Mouse (Mus musculus): ENCODE results near the gene Srp9. TPM values are rescaled to one million over a fixed set of nuclear protein-coding genes. Genes with fewer than 3 reads are reported as not detected.

Gene Srp9
- polyA plus RNA-seq, 1 experiment from 2014 or later, result 150 TPM

DNA sequence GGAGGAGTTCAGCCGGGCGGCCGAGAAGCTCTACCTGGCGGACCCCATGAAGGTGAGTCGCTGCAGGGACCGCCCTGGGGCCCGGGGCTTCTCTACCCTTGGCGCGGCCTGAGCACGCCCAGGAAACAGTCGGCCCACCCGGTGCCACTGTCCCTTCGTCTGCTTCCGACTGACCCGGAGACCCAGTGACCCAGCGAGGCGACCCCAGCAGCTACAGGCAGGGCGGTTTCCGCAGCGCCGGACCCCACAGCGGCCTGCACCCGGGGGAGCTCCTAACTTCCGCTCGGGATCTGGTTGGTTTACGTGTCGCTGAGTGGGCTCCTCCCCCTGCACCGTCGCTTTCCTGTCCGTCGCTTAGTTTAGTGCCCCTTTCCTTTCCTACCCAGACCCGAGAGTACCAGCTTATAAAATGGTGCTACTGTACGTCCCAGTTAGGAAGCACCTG is 409 bp downstream of the Srp9 start:
- WGBS, result under 1% methylated on average over 33 of the region's 33 CpGs
- ATAC-seq, result peak; percentile 96

DNA sequence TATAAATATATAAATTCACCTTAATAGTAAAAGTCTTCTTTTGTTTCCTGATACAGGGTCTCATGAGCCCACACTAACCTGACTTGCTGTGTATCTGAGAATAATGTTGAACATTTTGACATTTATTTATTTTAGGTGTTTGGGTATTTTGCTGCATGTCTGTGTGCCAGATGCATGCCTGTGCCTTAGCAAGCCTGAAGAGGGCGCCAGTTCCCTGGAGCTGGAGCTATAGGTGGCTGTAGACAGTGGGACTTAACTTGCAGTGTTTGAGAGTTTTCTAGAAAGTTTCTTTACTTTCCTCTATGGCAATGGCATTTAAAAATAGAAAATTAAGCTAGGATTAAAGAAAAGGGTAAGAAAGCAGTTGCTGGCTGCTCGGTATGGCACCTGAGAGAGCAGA is 6.3 kb downstream of the Srp9 start:
- no peak overlapping the region for H3K27ac ChIP-seq
- H3K27me3 ChIP-seq, result no peaks in the 10 kb centered on the region
- H3K4me3 ChIP-seq, result no peak overlapping the region
- H3K4me1 ChIP-seq, result peaks cover 7% of the 10 kb centered on the region
- peaks cover 28% of the 10 kb centered on the region for H3K36me3 ChIP-seq (ENCODE audit: poor library complexity, severe bottlenecking)
- 50% methylated on average over 2 of the region's 2 CpGs for WGBS
- H3K9me3 ChIP-seq (replicated peaks), result no peaks in the 10 kb centered on the region
- H3K4me2 ChIP-seq, result no peak overlapping the region
- H3K9ac ChIP-seq, result no peak overlapping the region
- no peak for ATAC-seq

More for the DNA sequence above, 409 bp downstream of the Srp9 start:
- peaks cover 6% of the 10 kb centered on the region; the same call in 1 of the 2 replicates for H3K27me3 ChIP-seq
- peaks cover 12% of the 10 kb centered on the region for H3K36me3 ChIP-seq (ENCODE audit: poor library complexity, severe bottlenecking)
- no peaks in the 10 kb centered on the region for H3K9me3 ChIP-seq (replicated peaks)
- H3K9ac ChIP-seq, result peak overlapping the region; percentile 83
- peaks cover 12% of the 10 kb centered on the region for H3K4me1 ChIP-seq
- H3K27ac ChIP-seq, result peak overlapping the region; percentile 59
- peak overlapping the region; percentile 89 for H3K4me3 ChIP-seq
- H3K4me2 ChIP-seq, result peak overlapping the region; percentile 70

DNA sequence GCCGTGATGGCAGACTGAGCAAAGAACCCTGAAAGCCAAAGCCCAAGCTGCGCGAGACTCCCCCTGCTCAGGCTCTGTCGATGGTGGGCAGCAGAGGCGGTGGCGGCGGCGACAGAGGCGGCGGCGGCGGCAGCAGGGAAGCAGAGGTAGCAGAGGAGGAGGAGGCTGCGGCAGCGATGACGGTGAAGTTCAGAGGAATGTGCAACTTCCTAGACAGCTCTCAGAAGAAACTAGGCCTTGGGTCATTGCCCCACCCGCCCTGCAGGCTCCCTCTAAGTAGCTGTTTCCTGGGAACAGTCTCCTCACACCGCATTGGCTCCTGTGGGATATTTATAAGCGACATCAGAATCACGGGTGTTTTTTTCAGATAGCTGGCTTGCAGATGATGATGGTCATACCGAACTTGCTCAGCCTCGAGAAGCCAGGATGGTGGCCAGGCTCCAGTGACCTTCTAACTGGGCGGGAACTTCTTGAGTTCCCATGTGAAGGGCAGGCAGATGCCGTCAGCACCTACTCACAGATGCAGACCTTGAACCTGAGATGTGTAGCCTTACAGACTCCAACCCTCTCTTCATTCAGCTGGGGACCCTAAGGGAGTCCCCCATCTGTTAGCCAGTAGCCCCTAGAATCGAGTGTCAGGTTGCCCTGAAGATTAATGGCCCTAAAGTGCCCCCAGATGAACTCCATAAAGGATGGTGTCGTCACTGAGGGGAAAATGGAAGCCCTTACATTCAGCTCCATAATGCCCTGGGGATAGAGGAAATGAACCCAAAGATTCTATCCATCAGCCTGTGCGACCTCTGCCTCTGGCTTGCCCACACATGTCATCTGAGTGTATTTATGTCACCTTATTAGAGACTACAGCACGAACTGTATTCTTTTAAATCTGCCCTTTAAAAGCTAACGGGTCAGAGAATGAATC is 12.9 kb downstream of the Srp9 start:
- Histone ChIP-seq H3K4me2 (no peak overlapping the region), H3K9ac (no peak overlapping the region), H3K36me3 (ENCODE audit: poor library complexity, severe bottlenecking) (peaks cover 4% of the 10 kb centered on the region; the same call in 1 of the 2 replicates), H3K27me3 (no peaks in the 10 kb centered on the region), H3K27ac (no peak overlapping the region), H3K9me3 (replicated peaks) (no peaks in the 10 kb centered on the region), H3K4me3 (no peak overlapping the region), H3K4me1 (0 out of 2 replicates have a peak, but pooled peaks cover 5% of the 10 kb centered on the region)
- ATAC-seq, result no peak
- 64% methylated on average over 28 of the region's 28 CpGs for WGBS

DNA sequence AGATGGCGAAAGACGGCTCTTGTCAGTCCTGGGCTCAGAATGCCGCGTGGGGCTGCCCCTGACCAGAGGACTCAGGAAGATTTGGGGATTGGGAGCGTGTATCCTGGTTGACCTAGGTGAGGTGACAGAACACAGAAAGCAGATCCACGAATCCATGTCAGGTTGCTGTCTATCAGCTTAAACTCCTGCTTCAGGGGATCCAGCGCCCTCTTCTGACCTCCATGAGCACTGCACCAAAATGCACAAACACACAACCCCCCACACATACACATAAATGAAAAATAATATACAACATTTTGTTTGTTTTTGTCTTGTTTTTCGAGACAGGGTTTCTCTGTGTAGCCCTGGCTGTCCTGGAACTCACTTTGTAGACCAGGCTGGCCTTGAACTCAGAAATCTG is 13.6 kb downstream of the Srp9 start:
- no peak for ATAC-seq
- Histone ChIP-seq H3K4me3 (no peak overlapping the region), H3K27ac (no peak overlapping the region), H3K36me3 (ENCODE audit: poor library complexity, severe bottlenecking) (no peaks in the 10 kb centered on the region), H3K4me2 (no peak overlapping the region), H3K9me3 (replicated peaks) (no peaks in the 10 kb centered on the region), H3K27me3 (no peaks in the 10 kb centered on the region), H3K9ac (no peak overlapping the region), H3K4me1 (0 out of 2 replicates have a peak, but pooled peaks cover 5% of the 10 kb centered on the region)
- 82% methylated on average over 8 of the region's 8 CpGs for WGBS

DNA sequence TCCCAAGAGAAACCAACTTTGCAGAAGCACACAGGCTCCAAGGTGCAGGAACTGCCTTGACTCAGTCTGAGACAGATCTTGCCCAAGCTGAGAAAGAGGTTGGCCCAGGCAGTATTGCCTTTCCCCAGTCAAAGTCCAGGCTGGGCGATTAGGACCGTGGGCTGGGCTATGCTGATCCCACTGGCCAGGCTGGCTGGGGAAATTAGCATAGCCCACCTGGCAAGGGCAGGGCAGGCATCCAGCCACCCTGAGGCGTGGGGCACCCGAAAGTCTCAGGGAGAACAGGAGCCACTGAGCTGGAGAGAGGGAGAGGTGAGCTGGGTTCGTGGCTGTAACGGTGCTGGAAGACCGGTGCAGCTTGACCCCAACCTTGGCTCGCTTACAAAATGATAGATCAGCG is 15.4 kb downstream of the Srp9 start:
- Histone ChIP-seq H3K27ac (no peak overlapping the region), H3K36me3 (ENCODE audit: poor library complexity, severe bottlenecking) (no peaks in the 10 kb centered on the region), H3K9me3 (replicated peaks) (no peaks in the 10 kb centered on the region), H3K4me2 (peak overlapping the region; percentile 23; the same call in 1 of the 2 replicates), H3K4me1 (0 out of 2 replicates have a peak, but pooled peaks cover 5% of the 10 kb centered on the region), H3K9ac (no peak overlapping the region), H3K27me3 (0 out of 2 replicates have a peak, but pooled peaks cover 4% of the 10 kb centered on the region), H3K4me3 (no peak overlapping the region)
- ATAC-seq, result 0 out of 2 replicates have a peak, but pooled peaks have one; percentile 36
- 42% methylated on average over 9 of the region's 9 CpGs for WGBS

DNA sequence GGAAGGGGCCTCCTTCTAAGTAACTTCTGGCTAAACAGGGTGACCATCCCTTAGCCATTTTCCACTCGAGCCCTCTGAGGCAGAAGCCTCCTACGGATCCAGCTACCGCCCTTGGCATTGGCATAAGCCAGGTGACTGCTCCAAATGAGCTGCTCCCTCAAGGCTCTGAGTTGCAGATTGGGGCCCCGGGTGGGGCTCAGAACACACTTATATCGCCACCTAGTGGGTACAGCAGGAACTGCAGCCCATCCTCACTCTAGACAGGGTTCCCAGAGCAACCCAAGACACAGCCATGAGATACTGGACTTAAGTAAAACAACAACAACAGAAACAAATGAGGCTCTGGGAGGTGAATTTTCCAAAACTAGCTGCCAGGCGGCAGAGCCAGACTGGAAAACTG is 15.8 kb downstream of the Srp9 start:
- Histone ChIP-seq H3K4me2 (peak overlapping the region; percentile 23; the same call in 1 of the 2 replicates), H3K9me3 (replicated peaks) (no peaks in the 10 kb centered on the region), H3K4me1 (0 out of 2 replicates have a peak, but pooled peaks cover 5% of the 10 kb centered on the region), H3K27me3 (0 out of 2 replicates have a peak, but pooled peaks cover 4% of the 10 kb centered on the region), H3K36me3 (ENCODE audit: poor library complexity, severe bottlenecking) (no peaks in the 10 kb centered on the region), H3K27ac (no peak overlapping the region), H3K4me3 (no peak overlapping the region), H3K9ac (no peak overlapping the region)
- WGBS, result 2% methylated on average over 6 of the region's 6 CpGs
- peak; percentile 83 for ATAC-seq

DNA sequence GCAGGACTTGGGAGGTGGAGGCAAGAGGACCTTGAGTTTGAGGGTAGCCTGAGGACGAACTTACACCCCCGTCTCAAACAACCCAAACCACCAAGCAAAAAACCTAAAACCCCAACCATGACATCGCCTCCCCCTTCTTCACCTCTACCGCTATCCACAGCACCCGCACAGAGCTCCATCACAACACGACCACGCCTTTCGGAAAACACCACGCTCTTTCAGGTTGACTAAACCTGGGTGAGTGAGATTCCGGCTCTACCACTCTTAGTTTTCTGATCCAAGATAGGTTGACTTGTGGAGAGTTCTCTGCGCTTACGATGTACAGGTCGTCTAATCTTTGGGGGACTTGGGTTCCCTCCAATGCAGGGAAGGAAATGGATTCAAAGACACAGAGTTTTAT is 18.2 kb downstream of the Srp9 start:
- WGBS, result 97% methylated on average over 13 of the region's 13 CpGs
- no peak for ATAC-seq
- 0 out of 2 replicates have a peak, but pooled peaks cover 5% of the 10 kb centered on the region for H3K4me1 ChIP-seq
- H3K36me3 ChIP-seq (ENCODE audit: poor library complexity, severe bottlenecking), result no peaks in the 10 kb centered on the region
- 0 out of 2 replicates have a peak, but pooled peaks cover 4% of the 10 kb centered on the region for H3K27me3 ChIP-seq
- H3K4me3 ChIP-seq, result no peak overlapping the region
- H3K4me2 ChIP-seq, result no peak overlapping the region
- H3K9me3 ChIP-seq (replicated peaks), result no peaks in the 10 kb centered on the region
- H3K27ac ChIP-seq, result no peak overlapping the region
- no peak overlapping the region for H3K9ac ChIP-seq

DNA sequence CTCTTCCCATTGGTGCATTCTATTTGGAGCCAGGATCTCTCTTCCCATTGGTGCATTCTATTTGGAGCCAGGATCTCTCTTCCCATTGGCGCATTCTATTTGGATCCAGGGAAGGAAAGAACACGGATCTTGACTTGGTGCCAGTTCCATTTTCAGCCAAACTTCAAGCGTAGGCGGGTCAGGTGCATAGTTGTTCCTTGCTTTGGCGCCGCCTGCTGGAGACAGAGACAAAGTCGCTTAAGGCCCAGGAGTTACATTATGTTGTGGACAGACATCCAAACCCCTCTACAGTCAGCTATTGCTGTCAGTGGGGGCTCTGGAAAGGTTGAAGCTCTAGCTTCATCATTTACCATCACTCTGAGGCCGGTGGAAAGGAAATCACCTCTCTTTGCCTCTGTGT is 18.8 kb downstream of the Srp9 start:
- WGBS, result 68% methylated on average over 8 of the region's 8 CpGs
- H3K9ac ChIP-seq, result no peak overlapping the region
- H3K27me3 ChIP-seq, result 0 out of 2 replicates have a peak, but pooled peaks cover 4% of the 10 kb centered on the region
- H3K36me3 ChIP-seq (ENCODE audit: poor library complexity, severe bottlenecking), result no peaks in the 10 kb centered on the region
- H3K9me3 ChIP-seq (replicated peaks), result no peaks in the 10 kb centered on the region
- H3K4me3 ChIP-seq, result no peak overlapping the region
- no peak for ATAC-seq
- no peak overlapping the region for H3K4me2 ChIP-seq
- 0 out of 2 replicates have a peak, but pooled peaks cover 5% of the 10 kb centered on the region for H3K4me1 ChIP-seq
- no peak overlapping the region for H3K27ac ChIP-seq

DNA sequence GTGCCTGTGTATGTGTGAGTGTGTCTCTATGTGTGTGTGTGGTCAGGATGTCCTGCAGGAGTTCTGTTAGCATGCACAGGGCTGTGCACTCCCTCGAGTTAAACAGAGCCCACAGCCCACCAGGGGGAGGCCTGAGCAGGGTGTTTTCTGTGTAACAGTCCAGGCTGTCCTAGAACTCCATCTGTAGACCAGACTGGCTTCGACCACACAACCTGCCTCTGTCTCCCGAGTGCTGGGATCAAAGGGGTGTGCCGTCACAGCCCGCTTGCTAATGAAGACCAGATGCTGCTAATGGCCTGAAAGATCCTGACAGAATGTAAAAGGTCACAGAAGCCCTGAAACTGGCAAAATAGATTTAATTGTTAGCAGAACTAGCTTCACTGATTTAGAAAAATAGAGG is 21.0 kb downstream of the Srp9 start:
- no peak for ATAC-seq
- Histone ChIP-seq H3K4me2 (no peak overlapping the region), H3K4me1 (no peaks in the 10 kb centered on the region), H3K27me3 (0 out of 2 replicates have a peak, but pooled peaks cover 4% of the 10 kb centered on the region), H3K27ac (no peak overlapping the region), H3K9me3 (replicated peaks) (no peaks in the 10 kb centered on the region; the same call in 1 of the 2 replicates), H3K36me3 (ENCODE audit: poor library complexity, severe bottlenecking) (no peaks in the 10 kb centered on the region), H3K4me3 (no peak overlapping the region), H3K9ac (no peak overlapping the region)
- 37% methylated on average over 5 of the region's 5 CpGs for WGBS

DNA sequence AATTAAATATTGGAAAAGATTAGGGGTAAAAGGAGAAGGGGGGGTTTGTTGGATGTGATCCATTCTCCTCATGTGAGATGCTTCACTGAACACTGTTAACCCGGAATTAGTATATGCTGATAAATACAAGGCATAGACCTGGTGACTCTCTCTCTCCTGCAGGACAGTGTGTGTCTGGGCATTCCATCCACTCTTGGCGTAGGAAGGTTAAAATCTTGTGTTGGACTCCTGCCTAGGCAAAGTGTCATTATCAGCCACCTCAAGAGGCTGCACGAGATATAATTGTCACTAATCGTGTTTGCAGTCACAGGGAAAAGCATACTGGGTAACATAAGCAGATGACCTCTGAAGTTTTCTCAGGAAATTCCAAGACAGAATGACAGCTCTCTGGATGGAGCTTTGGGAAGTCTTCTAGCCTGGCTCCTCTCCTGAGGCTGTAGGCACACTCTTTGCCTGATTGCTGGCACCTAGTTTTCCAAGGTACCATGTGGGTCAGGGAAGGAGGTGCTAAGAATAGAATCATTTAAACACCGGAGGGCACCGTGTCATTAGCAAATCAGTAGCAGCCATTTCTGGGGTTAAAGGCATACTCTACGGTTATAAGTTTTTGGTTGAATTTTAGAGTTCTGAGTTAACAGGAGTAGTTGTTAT is 24.5 kb downstream of the Srp9 start:
- Histone ChIP-seq H3K27ac (no peak overlapping the region), H3K27me3 (no peaks in the 10 kb centered on the region), H3K4me1 (no peaks in the 10 kb centered on the region), H3K4me3 (no peak overlapping the region), H3K9me3 (replicated peaks) (no peaks in the 10 kb centered on the region; the same call in 1 of the 2 replicates), H3K36me3 (ENCODE audit: poor library complexity, severe bottlenecking) (no peaks in the 10 kb centered on the region), H3K4me2 (no peak overlapping the region), H3K9ac (no peak overlapping the region)
- 76% methylated on average over 7 of the region's 7 CpGs for WGBS
- no peak for ATAC-seq

DNA sequence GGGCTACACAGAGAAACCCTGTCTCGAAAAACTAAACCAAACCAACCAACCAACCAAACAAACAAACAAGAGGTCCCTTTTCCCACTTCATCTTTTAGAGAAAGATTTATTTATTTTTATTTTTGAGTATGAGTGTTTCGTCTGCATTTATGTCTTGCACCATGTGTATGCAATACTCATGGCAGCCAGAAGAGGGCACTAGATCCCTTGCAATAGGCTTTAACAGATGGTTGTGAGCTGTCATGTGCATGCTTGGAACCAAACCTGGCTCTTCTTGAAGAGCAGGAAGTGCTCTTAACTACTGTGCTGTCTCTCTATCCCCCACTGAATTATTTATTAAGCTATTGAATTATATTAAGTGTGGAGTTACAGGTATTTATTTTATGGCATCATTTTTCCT is 25.4 kb downstream of the Srp9 start:
- 86% methylated on average over 2 of the region's 2 CpGs for WGBS

DNA sequence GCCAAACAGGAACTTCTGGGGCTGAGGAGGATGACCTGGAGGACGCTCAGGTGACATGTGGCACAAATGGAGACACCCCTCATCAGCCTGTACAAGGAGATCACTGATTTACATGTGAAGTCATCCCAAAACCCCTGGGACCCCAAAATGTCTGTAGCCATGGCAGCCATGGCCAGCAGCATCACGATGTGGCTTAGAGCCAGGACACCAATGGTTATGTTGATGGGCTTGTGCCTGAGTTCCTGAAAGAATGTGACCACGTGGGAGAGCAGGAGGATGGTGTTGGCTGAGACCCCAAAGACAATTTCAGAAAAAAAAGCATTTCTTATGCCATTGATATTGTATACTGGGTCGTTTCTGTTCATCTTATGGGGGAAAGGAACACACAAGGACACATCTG is 33.2 kb downstream of the Srp9 start:
- H3K4me3 ChIP-seq, result no peak overlapping the region
- H3K36me3 ChIP-seq (ENCODE audit: poor library complexity, severe bottlenecking), result no peaks in the 10 kb centered on the region
- no peak overlapping the region for H3K4me2 ChIP-seq
- no peak for ATAC-seq
- WGBS, result 72% methylated on average over 4 of the region's 4 CpGs
- no peaks in the 10 kb centered on the region for H3K27me3 ChIP-seq
- H3K4me1 ChIP-seq, result no peaks in the 10 kb centered on the region
- no peak overlapping the region for H3K9ac ChIP-seq
- H3K9me3 ChIP-seq (replicated peaks), result no peaks in the 10 kb centered on the region; the same call in 1 of the 2 replicates
- H3K27ac ChIP-seq, result no peak overlapping the region

More for the DNA sequence above, 25.4 kb downstream of the Srp9 start:
- H3K4me1 ChIP-seq, result no peaks in the 10 kb centered on the region
- H3K4me3 ChIP-seq, result no peak overlapping the region
- no peaks in the 10 kb centered on the region for H3K36me3 ChIP-seq (ENCODE audit: poor library complexity, severe bottlenecking)
- no peak overlapping the region for H3K9ac ChIP-seq
- H3K27me3 ChIP-seq, result no peaks in the 10 kb centered on the region
- H3K4me2 ChIP-seq, result no peak overlapping the region
- no peak for ATAC-seq
- no peak overlapping the region for H3K27ac ChIP-seq
- H3K9me3 ChIP-seq (replicated peaks), result no peaks in the 10 kb centered on the region; the same call in 1 of the 2 replicates

All from forebrain, embryonic 13.5 days (tissue).